ENCODE assay signal across 9 mouse cellular contexts in the genomic region with DNA sequence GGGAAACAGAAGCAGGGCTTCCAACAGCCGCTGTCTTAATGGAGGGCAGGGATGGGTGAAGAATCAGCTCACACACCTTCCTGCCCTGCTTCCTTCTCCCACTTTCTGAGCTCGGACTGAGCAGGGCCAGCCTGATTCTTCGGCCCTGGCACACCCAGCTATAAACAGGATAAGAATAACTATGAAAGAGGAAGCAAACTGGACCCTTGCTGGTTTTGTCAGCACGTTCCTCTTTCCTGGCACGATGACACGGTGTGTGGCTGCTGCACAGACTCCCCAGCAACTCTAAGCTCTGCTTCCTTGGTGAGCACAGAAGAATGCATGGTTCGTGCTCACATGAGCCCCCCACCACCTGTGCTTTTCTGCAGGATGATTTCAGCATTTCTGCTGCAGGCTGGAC. TPM values are rescaled to one million over a fixed set of nuclear protein-coding genes. Genes with fewer than 3 reads are reported as not detected.
DNase-seq lines count a peak whose midpoint lies in the region; ATAC-seq lines count a peak whose summit lies in the region.
"Had no signal": no experiment of that assay in that cellular context is flagged by ENCODE, and none has a peak within 500 bp of the region (broad histone marks: within the 10 kb centered on the region; RNA-seq: fewer than 3 reads in every experiment).

No protein-coding gene starts in this region.

- no peaks in the 10 kb centered on the region for H3K27me3 ChIP-seq in heart, embryonic 10.5 days (ENCODE audit: insufficient read depth, poor library complexity, severe bottlenecking)
- no peaks in the 10 kb centered on the region for H3K27me3 ChIP-seq in midbrain, embryonic 11.5 days (ENCODE audit: control insufficient read depth, insufficient read depth, low read length)

- H3K4me1 ChIP-seq in heart, embryonic 10.5 days: 0 out of 2 replicates have a peak, but pooled peaks cover 2% of the 10 kb centered on the region
- peaks cover 2% of the 10 kb centered on the region; the same call in 1 of the 2 replicates for H3K4me1 ChIP-seq in midbrain, embryonic 11.5 days (ENCODE audit: control insufficient read depth, insufficient read depth, low read length)

- H3K4me3 ChIP-seq in heart, embryonic 10.5 days: no peak overlapping the region
- no peak overlapping the region for H3K4me3 ChIP-seq in midbrain, embryonic 11.5 days (ENCODE audit: low read depth, low read length)
- H3K4me3 ChIP-seq: heart, adult 2 months had no signal

- DNase-seq in heart, adult 11 months: peak; percentile 96
- DNase-seq in heart, embryonic 10.5 days (ENCODE audit: low spot score): no peak
- peak; percentile 69 for DNase-seq in 416B (ENCODE audit: low read depth)
- DNase-seq in cerebellum, adult 18-20 months: peak; percentile 52 to 56
- DNase-seq in lung, adult 18-20 months: peak; percentile 60 to 62
- peak; percentile 60 to 72 for DNase-seq in spleen, postnatal 4 days (ENCODE audit: low spot score in 2 of 2)
- no peak for DNase-seq in frontal cortex, postnatal 10 days (ENCODE audit: low spot score in 2 of 2)
- no peak for DNase-seq in midbrain, embryonic 11.5 days (ENCODE audit: low spot score, missing footprints)

- 70% methylated on average over 7 of the region's 7 CpGs for WGBS in heart, embryonic 10.5 days
- WGBS in midbrain, embryonic 11.5 days: 76% methylated on average over 7 of the region's 7 CpGs

- no peak overlapping the region for H3K27ac ChIP-seq in heart, embryonic 10.5 days
- H3K27ac ChIP-seq in midbrain, embryonic 11.5 days (ENCODE audit: low read depth, low read length): no peak overlapping the region
- H3K27ac ChIP-seq: heart, adult 2 months had no signal

- H3K9me3 ChIP-seq in heart, embryonic 10.5 days: no peaks in the 10 kb centered on the region
- no peaks in the 10 kb centered on the region for H3K9me3 ChIP-seq in midbrain, embryonic 11.5 days (ENCODE audit: control insufficient read depth, low read length)

- no peaks in the 10 kb centered on the region for H3K36me3 ChIP-seq in heart, embryonic 10.5 days
- H3K36me3 ChIP-seq in midbrain, embryonic 11.5 days (ENCODE audit: control insufficient read depth, insufficient read depth, low read length): no peaks in the 10 kb centered on the region

- H3K9ac ChIP-seq in midbrain, embryonic 11.5 days (ENCODE audit: low read length): no peak overlapping the region

- ATAC-seq in midbrain, embryonic 11.5 days (ENCODE audit: low FRiP score): no peak

- no peak overlapping the region for H3K4me2 ChIP-seq in midbrain, embryonic 11.5 days

RNA-seq across cellular contexts. Expression of a gene that starts 26.3 kb away (rescaled TPM):
- 0.21 and 0.59 TPM in 2 replicates for polyA plus RNA-seq in heart, embryonic 10.5 days (2016; fragmentation: Nextera tagmentation; extraction: Ambion mirVana)
- polyA plus RNA-seq in midbrain, embryonic 11.5 days (2014; fragmentation: Nextera tagmentation; extraction: Ambion mirVana): 1.9 and 2.2 TPM in 2 replicates

Comparison
In these comparisons a context has a peak if more than half of its experiments do, and no peak if none do; other contexts are left out.
1. DNase-seq: peak in heart, adult 11 months (single experiment), 416B (single experiment), cerebellum, adult 18-20 months (2 of 2), lung, adult 18-20 months (2 of 2) and spleen, postnatal 4 days (2 of 2); none in heart, embryonic 10.5 days (single experiment), frontal cortex, postnatal 10 days (0 of 2) and midbrain, embryonic 11.5 days (single experiment).